Mouse (Mus musculus) left cerebral cortex, postnatal 10 days (tissue): ENCODE data around the gene Srp68. TPM values are rescaled to one million over a fixed set of nuclear protein-coding genes. Genes with fewer than 3 reads are reported as not detected.
"Not testable (repeated sequence)": the region's sequence is repeated elsewhere in the genome, so short reads cannot be mapped to it uniquely, and the experiment has no call there.

Experiments used
- DNase-seq, 2 experiments: peaks; one replicate each; pipeline ENCODE4 v3.0.0; 2021 to 2022; ENCODE audit warnings: low spot score in 2 of 2, mixed read lengths in 1 of 2; ENCODE audit errors: extremely low spot score in 1 of 2
- intact Hi-C: fragments of 180-260 bp; cut with DNase I; formaldehyde crosslinking; loops from one replicate; pipeline ENCODE4 v1.15.1; 2025
- total RNA-seq, 2 experiments: library from RNA; stranded (reverse); gene quantifications; 2 replicates each; pipeline ENCODE4 v1.2.3; 2021

The Srp68 gene
- total RNA-seq, 2 experiments from 2014 or later = 52.5 to 56.3 TPM

- intact Hi-C loops = loop anchor here (5.0 kb wide), 1 partner anchor 63 kb away; no protein-coding TSS in a partner anchor
- DNase-seq = no peak
Observed at GRCm38 (mm10) chr11:116290556-116290955, 16.5 kb upstream of the Srp68 start.

- no peak for DNase-seq
- intact Hi-C loops = no loop called here
Observed at GRCm38 (mm10) chr11:116287351-116287750, 13.3 kb upstream of the Srp68 start.

- no peak for DNase-seq
- intact Hi-C loops = no loop called here
Observed at GRCm38 (mm10) chr11:116285770-116286191, 11.8 kb upstream of the Srp68 start.

GRCm38 (mm10) chr11:116283982-116284381 is 10.0 kb upstream of the Srp68 start:
- intact Hi-C loops = no loop called here
- no peak for DNase-seq

GRCm38 (mm10) chr11:116282912-116283521 is 9.0 kb upstream of the Srp68 start:
- intact Hi-C loops = no loop called here
- no peak for DNase-seq

GRCm38 (mm10) chr11:116282089-116282488 is 8.1 kb upstream of the Srp68 start:
- DNase-seq = no peak
- intact Hi-C loops = no loop called here

- intact Hi-C loops = no loop called here
- DNase-seq = no peak
Observed at GRCm38 (mm10) chr11:116281671-116282070, 7.7 kb upstream of the Srp68 start.

GRCm38 (mm10) chr11:116280751-116281663 is 7.0 kb upstream of the Srp68 start, which contains the start of gene Galr2:
TSS of gene Galr2 (plus strand) at chr11:116280939.
- intact Hi-C loops = no loop called here
- DNase-seq = no peak

- intact Hi-C loops, DNase-seq: not testable (repeated sequence)
Observed at GRCm38 (mm10) chr11:116277184-116277583, 3.2 kb upstream of the Srp68 start.

GRCm38 (mm10) chr11:116273469-116274044 is 460 bp downstream of the Srp68 start:
- intact Hi-C loops = no loop called here
- no peak for DNase-seq

GRCm38 (mm10) chr11:116272589-116273468 is 1.2 kb downstream of the Srp68 start:
- intact Hi-C loops = no loop called here
- DNase-seq = no peak

- intact Hi-C loops = no loop called here
- DNase-seq = no peak
Observed at GRCm38 (mm10) chr11:116269560-116269959, 4.5 kb downstream of the Srp68 start.

GRCm38 (mm10) chr11:116268313-116268712 is 5.7 kb downstream of the Srp68 start:
- no peak for DNase-seq
- intact Hi-C loops = no loop called here

GRCm38 (mm10) chr11:116267637-116268036 is 6.4 kb downstream of the Srp68 start:
- no peak for DNase-seq
- intact Hi-C loops = no loop called here

- no peak for DNase-seq
- intact Hi-C loops = no loop called here
Observed at GRCm38 (mm10) chr11:116265850-116266249, 8.2 kb downstream of the Srp68 start.

- intact Hi-C loops = no loop called here
- DNase-seq = peak in 1 of 2 experiments; percentile 33
Observed at GRCm38 (mm10) chr11:116265352-116265751, 8.7 kb downstream of the Srp68 start.

- DNase-seq = no peak
- intact Hi-C loops = no loop called here
Observed at GRCm38 (mm10) chr11:116260259-116260658, 13.8 kb downstream of the Srp68 start.

GRCm38 (mm10) chr11:116259461-116259860 is 14.6 kb downstream of the Srp68 start:
- intact Hi-C loops = no loop called here
- DNase-seq = no peak
